Mouse (Mus musculus) T-helper 2 cell (primary cell): ENCODE measurements at regions not wholly inside any gene's neighbourhood (a gene's known extent, or its start where the extent isn't known, plus 50 kb on each side); places are given as distances from the start of the nearest gene placed in this dataset.

Experiments
- in situ Hi-C: fragments of 300-600 bp; cut with MboI, MseI; formaldehyde crosslinking; loops from one replicate; pipeline ENCODE4 v1.15.1; 2025; ENCODE audit warnings: high pct_unique_total_duplicates

DNA sequence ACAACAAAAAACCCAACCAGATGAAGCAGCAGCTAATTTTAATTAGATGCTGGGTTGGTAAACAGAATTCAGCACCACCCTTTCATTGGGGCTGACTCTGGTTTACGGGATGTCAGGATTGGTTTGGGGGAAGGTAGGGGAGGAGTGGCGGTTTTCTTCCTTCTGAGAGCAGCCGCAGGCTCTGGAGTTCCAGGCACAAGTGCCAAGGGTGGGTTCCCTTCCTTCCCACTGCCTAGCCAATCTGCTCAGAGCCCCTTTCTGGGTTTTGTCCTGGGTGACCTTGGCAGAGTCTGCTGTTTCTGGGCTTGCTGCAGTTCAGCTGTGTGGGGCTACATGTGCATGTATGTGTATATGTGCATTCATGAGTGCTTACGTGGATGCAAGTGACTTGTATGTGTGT is 260.5 kb upstream of the Gm4791 start:
- in situ Hi-C loops: loop anchor here (5.0 kb wide), 1 partner anchor 964 kb away; no protein-coding TSS in a partner anchor

- in situ Hi-C loops: loop anchor here (5.0 kb wide), 1 partner anchor 965 kb away; no protein-coding TSS in a partner anchor
These were observed 261.1 kb upstream of the Gm4791 start for GRCm38 (mm10) chr9:46737446-46737845.

GRCm38 (mm10) chr9:46736232-46736631 is 262.3 kb upstream of the Gm4791 start:
- in situ Hi-C loops: loop anchor here (5.0 kb wide), 1 partner anchor 966 kb away; no protein-coding TSS in a partner anchor

- in situ Hi-C loops: loop anchor here (5.0 kb wide), 1 partner anchor 967 kb away; no protein-coding TSS in a partner anchor
These were observed 262.9 kb upstream of the Gm4791 start for GRCm38 (mm10) chr9:46735664-46736067.

GRCm38 (mm10) chr9:46728465-46728864 is 270.1 kb upstream of the Gm4791 start:
- in situ Hi-C loops: no loop called here

GRCm38 (mm10) chr9:46724231-46724630 is 274.3 kb upstream of the Gm4791 start:
- in situ Hi-C loops: no loop called here

DNA sequence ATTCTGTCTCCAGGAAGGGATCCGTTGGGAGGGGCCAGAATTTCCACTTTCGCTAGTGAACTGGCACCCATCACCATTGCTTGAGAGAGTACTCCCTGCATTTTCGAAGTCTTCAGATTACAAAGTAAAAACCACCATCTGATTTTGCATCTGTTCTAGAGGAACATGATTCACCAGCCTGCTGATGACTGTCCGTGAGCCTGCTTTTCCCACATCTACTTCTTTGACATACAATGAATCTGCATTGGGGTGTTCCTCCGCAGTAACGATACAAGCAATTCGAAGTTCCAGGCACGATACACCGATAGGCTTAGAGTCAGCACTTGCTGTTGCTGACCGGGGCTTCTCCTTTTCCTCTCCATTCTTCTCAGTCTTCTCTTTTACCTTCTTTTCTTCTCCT is 285.1 kb upstream of the Gm4791 start:
- in situ Hi-C loops: no loop called here

DNA sequence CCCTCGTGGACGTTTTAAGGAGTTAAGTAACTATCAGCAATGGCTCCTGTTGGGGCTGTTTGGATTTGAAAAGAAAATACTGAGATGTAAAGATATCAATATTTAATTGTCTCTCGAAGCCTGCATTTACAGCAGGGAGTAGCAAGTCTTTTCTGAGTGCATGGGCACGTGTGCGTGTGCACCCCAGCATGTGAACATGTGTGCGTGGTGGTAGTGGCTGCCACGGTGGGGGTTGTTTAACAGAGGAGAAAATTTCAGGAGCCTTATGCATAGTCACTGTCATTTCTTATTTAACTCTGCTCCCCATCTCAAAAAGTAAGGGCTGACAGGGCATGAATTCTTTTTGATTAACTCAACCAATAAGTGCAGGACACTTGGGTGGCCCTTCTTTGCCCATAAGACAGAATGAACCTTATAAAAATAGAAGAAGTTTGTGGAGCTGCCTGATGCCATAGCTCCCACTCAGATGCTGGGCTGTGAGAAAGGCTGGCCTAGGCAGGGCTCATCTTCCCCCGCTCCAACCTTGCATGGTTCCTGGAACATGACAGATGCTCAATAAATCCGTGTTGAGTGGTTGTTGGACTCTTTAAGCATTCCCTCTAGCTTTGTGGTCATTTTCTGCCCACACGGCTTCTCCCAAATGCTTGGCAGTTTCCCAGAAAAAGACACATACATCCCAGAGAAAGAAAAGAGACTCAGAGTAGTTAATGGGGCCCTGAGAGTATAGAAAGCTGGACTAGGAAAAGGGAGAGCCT is 294.2 kb upstream of the Gm4791 start:
- in situ Hi-C loops: no loop called here

GRCm38 (mm10) chr9:46703674-46704073 is 294.9 kb upstream of the Gm4791 start:
- in situ Hi-C loops: no loop called here

DNA sequence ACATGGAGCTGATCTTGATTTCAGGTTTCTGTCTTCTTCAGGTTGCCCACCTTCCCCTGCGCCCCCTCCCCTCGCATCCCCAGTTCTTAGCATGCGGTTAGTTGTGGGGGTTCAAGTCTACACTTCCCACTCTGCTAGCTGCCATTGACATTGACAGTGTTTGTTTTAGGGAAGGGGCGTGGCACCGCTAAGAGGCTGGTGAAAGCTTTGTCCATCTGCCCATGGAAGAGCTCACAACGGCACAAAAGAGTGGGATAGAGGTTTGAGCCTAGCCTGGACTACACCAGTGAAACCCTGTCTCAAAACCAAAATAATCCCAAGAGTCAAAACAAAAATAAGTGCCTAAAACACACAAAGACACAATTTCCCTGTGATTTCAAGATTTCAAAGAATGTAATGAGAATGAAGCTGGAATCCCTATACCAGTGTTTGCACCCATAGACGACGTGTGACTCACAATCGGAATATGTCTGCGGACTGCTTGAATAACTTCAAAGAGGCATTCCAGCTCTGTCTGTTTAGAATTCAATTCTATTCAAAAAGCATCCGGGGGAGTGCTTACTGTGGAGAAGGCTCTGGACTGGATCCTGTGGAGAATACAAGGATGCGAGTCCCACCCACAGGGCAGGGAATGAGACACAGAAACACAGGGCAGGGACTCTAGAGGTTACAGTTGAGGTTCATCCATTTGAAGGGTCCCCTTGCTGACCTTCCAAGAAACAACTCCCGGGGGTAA is 295.5 kb upstream of the Gm4791 start:
- in situ Hi-C loops: no loop called here

- in situ Hi-C loops: no loop called here
These were observed 296.3 kb upstream of the Gm4791 start for GRCm38 (mm10) chr9:46702053-46702900.

DNA sequence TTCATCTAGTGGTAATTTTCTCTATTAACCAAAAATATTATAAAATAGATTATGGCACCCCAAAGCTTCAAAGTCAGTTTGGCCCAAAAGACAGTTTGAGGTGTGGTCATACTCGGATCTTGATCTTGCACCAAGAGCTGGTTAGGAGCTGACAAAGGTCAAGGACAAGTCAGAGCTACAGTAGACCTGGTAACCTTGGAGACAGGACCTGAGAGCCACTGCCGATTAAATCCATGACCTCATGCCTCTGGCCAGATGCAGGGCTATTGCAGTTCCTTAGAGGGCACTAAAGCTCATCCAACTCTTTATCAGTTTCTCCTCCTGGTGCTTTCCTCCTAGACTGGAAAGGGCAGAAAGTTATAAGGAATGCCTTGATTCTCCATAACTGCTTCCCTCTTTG is 302.4 kb upstream of the Gm4791 start:
- in situ Hi-C loops: no loop called here

GRCm38 (mm10) chr9:46689331-46689730 is 309.2 kb upstream of the Gm4791 start:
- in situ Hi-C loops: no loop called here

- in situ Hi-C loops: no loop called here
These were observed 314.3 kb upstream of the Gm4791 start for GRCm38 (mm10) chr9:46684113-46684850.

DNA sequence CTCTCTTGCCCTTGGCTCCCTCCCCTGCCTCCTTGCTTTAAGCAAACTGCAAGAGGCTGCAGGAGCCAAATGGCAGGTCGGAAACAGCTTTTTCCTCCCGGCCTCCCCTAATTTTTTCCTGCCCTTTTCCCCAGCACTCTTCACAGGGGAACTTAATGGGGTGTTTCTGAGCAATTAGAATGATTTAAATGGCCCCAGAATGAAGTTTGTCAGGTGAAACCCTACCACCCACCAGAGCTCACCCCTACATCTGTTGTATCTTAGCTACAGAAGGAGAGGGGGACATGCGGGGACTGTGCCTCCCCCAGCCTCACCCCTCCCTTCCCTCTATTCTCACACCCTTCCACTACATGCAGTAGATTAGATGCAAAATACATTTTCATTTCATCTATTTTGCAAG is 326.5 kb upstream of the Gm4791 start:
- in situ Hi-C loops: no loop called here

DNA sequence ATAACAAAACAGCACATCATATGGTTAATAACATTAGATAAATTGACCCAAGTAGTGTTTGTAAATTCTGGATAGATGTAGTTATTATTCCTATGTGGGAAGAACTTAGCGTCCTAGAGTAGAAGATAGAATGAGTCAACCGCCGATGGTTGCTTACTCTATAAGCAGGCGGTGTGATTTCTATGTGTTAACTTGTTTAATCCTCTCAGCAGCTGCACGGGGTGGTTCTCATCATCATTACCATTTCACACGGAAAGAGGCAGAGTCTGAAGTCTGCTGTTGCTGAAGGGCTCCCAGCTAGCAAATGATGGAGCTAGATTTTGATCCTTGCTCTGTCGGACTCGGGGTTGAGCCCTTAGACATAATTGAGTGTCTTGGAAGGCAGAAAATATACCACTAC is 334.6 kb upstream of the 4931429L15Rik start:
- in situ Hi-C loops: no loop called here

GRCm38 (mm10) chr9:46647238-46647922 is 327.6 kb upstream of the 4931429L15Rik start:
- in situ Hi-C loops: no loop called here

DNA sequence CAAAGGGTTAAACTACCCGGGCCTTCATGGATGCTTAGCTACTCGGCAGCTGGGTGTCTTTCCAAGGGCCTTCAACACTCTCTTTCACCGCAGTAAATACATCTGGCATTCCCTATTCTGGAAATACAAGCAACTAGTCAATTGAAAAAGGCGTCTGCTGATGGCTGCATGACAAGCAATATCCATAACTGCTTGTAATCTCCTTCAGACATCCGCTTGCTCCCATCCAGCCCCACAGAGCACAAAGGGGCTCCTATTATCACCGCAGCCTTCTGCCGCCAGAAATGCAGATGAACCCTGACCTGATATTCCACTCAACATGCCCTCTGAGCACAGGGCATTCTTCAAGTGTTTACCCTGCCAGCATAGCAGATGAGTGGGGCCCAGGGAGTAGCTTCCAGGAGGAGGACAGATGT is 325.7 kb upstream of the 4931429L15Rik start:
- in situ Hi-C loops: no loop called here

DNA sequence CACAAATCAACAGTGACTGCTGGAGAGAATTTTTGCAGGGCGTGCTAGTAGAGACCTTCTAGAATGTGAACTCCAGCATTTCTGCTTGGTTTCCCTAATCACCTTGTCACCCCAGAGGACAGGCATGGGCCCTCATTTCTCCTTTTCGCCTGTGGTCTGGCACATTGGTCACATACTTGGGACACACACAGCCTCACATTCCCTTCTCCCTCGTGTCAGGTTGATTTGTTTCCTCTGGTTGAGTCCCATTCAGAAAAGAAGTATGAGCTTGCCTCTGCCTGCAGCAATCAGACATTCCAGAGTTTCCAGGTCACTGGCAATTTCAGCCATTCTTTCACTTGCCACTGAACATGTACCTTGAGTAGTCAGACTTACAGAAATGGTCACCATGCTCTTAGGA is 323.8 kb upstream of the 4931429L15Rik start:
- in situ Hi-C loops: no loop called here

GRCm38 (mm10) chr9:46642696-46643095 is 322.9 kb upstream of the 4931429L15Rik start:
- in situ Hi-C loops: no loop called here
